Mouse (Mus musculus): Measurements from ENCODE around the gene Nog.

GRCm38 (mm10) chr11:89259338-89259915 is 42.7 kb downstream of the Nog start:
- TF ChIP-seq POLR2A (IDR thresholded peaks at IDR 0.05; ENCODE audit: insufficient read depth, low read depth, low read length) (no peak), CTCF (IDR thresholded peaks at IDR 0.05) (no peak), EP300 (IDR thresholded peaks at IDR 0.05; ENCODE audit: insufficient read depth, low read depth, low read length) (no peak)
